Mouse (Mus musculus) gastrocnemius, postnatal 14 days (tissue): ENCODE measurements at regions not wholly inside any gene's neighbourhood (a gene's known extent, or its start where the extent isn't known, plus 50 kb on each side); places are given as distances from the start of the nearest gene placed in this dataset.
A peak's percentile ranks its signal among the peaks of the same experiment; 100 is the strongest.

ENCODE experiments used
- DNase-seq: peaks from one replicate; pipeline ENCODE4 v3.0.0; 2021; ENCODE audit warnings: mixed read lengths
- intact Hi-C: fragments of 180-260 bp; cut with DNase I; formaldehyde crosslinking; loops from one replicate; pipeline ENCODE4 v1.15.1; 2025; ENCODE audit warnings: low total_unique reads

GRCm38 (mm10) chr12:25335069-25335468, 238.1 kb upstream of the Id2 start:
- intact Hi-C loops, result no loop called here
- no peak for DNase-seq

GRCm38 (mm10) chr12:25332384-25333035, 235.6 kb upstream of the Id2 start:
- DNase-seq, result no peak
- intact Hi-C loops, result no loop called here

GRCm38 (mm10) chr12:25330004-25330708, 233.2 kb upstream of the Id2 start:
- peak; percentile 12 for DNase-seq
- intact Hi-C loops, result no loop called here

- DNase-seq, result no peak
- intact Hi-C loops, result no loop called here
Measured at GRCm38 (mm10) chr12:25325901-25326300, 229.0 kb upstream of the Id2 start.

- intact Hi-C loops, result no loop called here
- DNase-seq, result no peak
Measured at GRCm38 (mm10) chr12:25323171-25323570, 226.2 kb upstream of the Id2 start.

- DNase-seq, result no peak
- intact Hi-C loops, result no loop called here
Measured at GRCm38 (mm10) chr12:25320262-25320767, 223.4 kb upstream of the Id2 start.

GRCm38 (mm10) chr12:25319846-25320245, 222.9 kb upstream of the Id2 start:
- intact Hi-C loops, result no loop called here

GRCm38 (mm10) chr12:25318072-25318671, 221.2 kb upstream of the Id2 start:
- intact Hi-C loops, result no loop called here
- DNase-seq, result no peak

More at GRCm38 (mm10) chr12:25319846-25320245, 222.9 kb upstream of the Id2 start:
- DNase-seq, result no peak

GRCm38 (mm10) chr12:25315969-25316368, 219.0 kb upstream of the Id2 start:
- intact Hi-C loops, result no loop called here
- no peak for DNase-seq

- intact Hi-C loops, result no loop called here
- DNase-seq, result no peak
Measured at GRCm38 (mm10) chr12:25313212-25313611, 216.3 kb upstream of the Id2 start.

GRCm38 (mm10) chr12:25312390-25312789, 215.4 kb upstream of the Id2 start:
- intact Hi-C loops, result no loop called here
- DNase-seq, result no peak

GRCm38 (mm10) chr12:25311728-25312127, 214.8 kb upstream of the Id2 start:
- intact Hi-C loops, result no loop called here
- DNase-seq, result no peak

- intact Hi-C loops, result no loop called here
Measured at GRCm38 (mm10) chr12:25310293-25310946, 213.5 kb upstream of the Id2 start.

GRCm38 (mm10) chr12:25309234-25309633, 212.3 kb upstream of the Id2 start:
- no peak for DNase-seq
- intact Hi-C loops, result no loop called here

More at GRCm38 (mm10) chr12:25310293-25310946, 213.5 kb upstream of the Id2 start:
- DNase-seq, result no peak

- DNase-seq, result no peak
Measured at GRCm38 (mm10) chr12:25305764-25306653, 209.1 kb upstream of the Id2 start.

GRCm38 (mm10) chr12:25304820-25305511, 208.0 kb upstream of the Id2 start:
- intact Hi-C loops, result no loop called here
- DNase-seq, result no peak

More at GRCm38 (mm10) chr12:25305764-25306653, 209.1 kb upstream of the Id2 start:
- intact Hi-C loops, result no loop called here

- no peak for DNase-seq
- intact Hi-C loops, result no loop called here
Measured at GRCm38 (mm10) chr12:25303500-25304050, 206.6 kb upstream of the Id2 start.

- DNase-seq, result no peak
- intact Hi-C loops, result no loop called here
Measured at GRCm38 (mm10) chr12:25300804-25301390, 204.0 kb upstream of the Id2 start.
